Mouse (Mus musculus) heart, embryonic 14.5 days (tissue): Measurements from ENCODE around the gene Atp2b2. TPM values are rescaled to one million over a fixed set of nuclear protein-coding genes. Genes with fewer than 3 reads are reported as not detected.
A peak's percentile ranks its signal among the peaks of the same experiment; 100 is the strongest.

Source experiments
- ATAC-seq: fragments of 200-750 bp; cut with Nextera tagmentation; 2 replicates; pipeline ENCODE4 v1.8.0; 2017; ENCODE audit warnings: low read depth, moderate TSS enrichment; ENCODE audit not compliant: insufficient number of reproducible peaks, insufficient read depth, low FRiP score
- H3K27ac ChIP-seq, 2 experiments: fragments of 200-500 bp in 1 of 2; fragments of 300-500 bp in 1 of 2; sonication (generic) in 1 of 2; replicated peaks in 1 of 2; 2 replicates each; pipeline ENCODE4 v1.5.1; 2012 to 2014; ENCODE audit warnings: low read depth in 2 of 2, low read length in 2 of 2, control low read depth in 1 of 2, mild to moderate bottlenecking in 1 of 2, mixed read lengths in 1 of 2; ENCODE audit not compliant: control insufficient read depth in 1 of 2, insufficient read depth in 1 of 2
- H3K27me3 ChIP-seq: fragments of 300-500 bp; sonication (generic); 2 replicates; pipeline ENCODE4 v1.6.1; 2014; ENCODE audit warnings: mild to moderate bottlenecking, low read length, control low read depth; ENCODE audit not compliant: control insufficient read depth, insufficient read depth
- H3K36me3 ChIP-seq: fragments of 300-500 bp; sonication (generic); 2 replicates; pipeline ENCODE4 v1.6.1; 2014; ENCODE audit warnings: mild to moderate bottlenecking, control low read depth, low read length, mixed read lengths; ENCODE audit not compliant: control insufficient read depth, insufficient read depth
- H3K4me1 ChIP-seq, 2 experiments: fragments of 200-500 bp in 1 of 2; fragments of 300-500 bp in 1 of 2; sonication (generic) in 1 of 2; 2 replicates each; pipeline ENCODE4 v1.6.1; 2012 to 2014; ENCODE audit warnings: low read length in 2 of 2, control low read depth in 1 of 2, mixed read lengths in 1 of 2; ENCODE audit not compliant: control insufficient read depth in 2 of 2, insufficient read depth in 2 of 2
- H3K4me2 ChIP-seq: fragments of 300-500 bp; sonication (generic); 2 replicates; pipeline ENCODE4 v1.6.1; 2014; ENCODE audit warnings: mild to moderate bottlenecking, low read length
- H3K4me3 ChIP-seq, 2 experiments: fragments of 200-500 bp in 1 of 2; fragments of 300-500 bp in 1 of 2; sonication (generic) in 1 of 2; 2 replicates each; pipeline ENCODE4 v1.5.1; 2012 to 2014; ENCODE audit warnings: low read length in 2 of 2, mild to moderate bottlenecking in 2 of 2, control low read depth in 1 of 2, low read depth in 1 of 2, moderate library complexity in 1 of 2; ENCODE audit not compliant: control insufficient read depth in 1 of 2, insufficient read depth in 1 of 2
- H3K9ac ChIP-seq: fragments of 300-500 bp; sonication (generic); 2 replicates; pipeline ENCODE4 v1.6.1; 2014; ENCODE audit warnings: mild to moderate bottlenecking, low read length
- H3K9me3 ChIP-seq: fragments of 300-500 bp; sonication (generic); 2 replicates; pipeline ENCODE4 v1.6.1; 2016; ENCODE audit warnings: low read length, control low read depth; ENCODE audit not compliant: control insufficient read depth
- WGBS: fragments of 180-500 bp; shearing (Covaris S2); extraction: QIAGEN DNeasy Blood & Tissue Kit; methylation state at CpG from one replicate; pipeline ENCODE4 v1.1.7; 2014; 5-methylcytosine and 5-hydroxymethylcytosine counted together
- polyA plus RNA-seq: library from polyadenylated mRNA; unstranded; fragments of >200 nt; fragmentation: Nextera tagmentation; extraction: Ambion mirVana; gene quantifications from 2 replicates; pipeline ENCODE4 v1.2.1, GENCODE M21; 2014

The Atp2b2 gene
- polyA plus RNA-seq, 1 experiment from 2014 or later, result 0.18 TPM

DNA sequence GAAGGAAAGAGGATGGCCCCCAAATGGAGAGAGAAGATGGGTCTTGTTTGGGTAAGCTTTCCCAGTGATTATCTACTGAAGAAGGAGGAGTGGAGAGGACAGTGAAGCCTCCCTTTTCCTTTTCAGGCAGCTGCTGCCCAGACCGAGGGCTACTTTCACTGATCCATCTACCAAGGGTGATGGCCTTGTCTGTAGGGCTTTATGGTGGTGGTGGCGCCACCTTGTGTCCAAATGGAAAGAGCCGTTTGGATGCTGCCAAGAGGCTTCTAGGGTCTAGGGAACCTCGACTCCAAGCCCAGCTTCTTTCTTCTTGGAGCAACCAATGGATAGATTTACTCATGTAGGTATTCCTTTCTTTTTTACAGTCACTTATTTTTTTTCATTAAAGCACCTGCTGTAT, 29.2 kb upstream of the Atp2b2 start:
- ATAC-seq, result no peak
- Histone ChIP-seq H3K4me3 (no peak overlapping the region), H3K36me3 (no peaks in the 10 kb centered on the region), H3K9ac (no peak overlapping the region), H3K9me3 (no peaks in the 10 kb centered on the region), H3K27me3 (peaks cover 9% of the 10 kb centered on the region), H3K27ac (no peak overlapping the region), H3K4me2 (no peak overlapping the region), H3K4me1 (no peaks in the 10 kb centered on the region)
- 11% methylated on average over 4 of the region's 4 CpGs for WGBS

DNA sequence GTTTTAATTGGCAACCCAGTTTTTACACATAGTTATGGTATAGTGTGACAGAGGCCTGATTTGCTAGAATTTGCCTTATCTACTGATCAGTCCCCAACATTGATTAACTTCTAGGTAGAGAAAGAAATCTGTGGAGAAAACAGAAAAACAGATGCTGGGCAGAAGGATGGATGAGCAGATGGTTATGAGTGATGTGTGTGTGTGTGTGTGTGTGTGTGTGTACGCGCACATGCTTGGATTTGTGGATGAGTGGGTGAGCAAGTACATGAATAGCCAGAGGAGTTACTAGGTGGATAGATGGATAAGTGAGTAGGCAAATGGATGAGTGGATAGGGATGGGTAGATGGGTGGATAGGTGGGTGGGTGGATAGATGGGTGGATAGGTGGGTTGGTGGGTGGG, 20.7 kb upstream of the Atp2b2 start:
- Histone ChIP-seq H3K4me2 (no peak overlapping the region), H3K9me3 (no peaks in the 10 kb centered on the region), H3K4me1 (no peaks in the 10 kb centered on the region), H3K9ac (no peak overlapping the region), H3K4me3 (no peak overlapping the region), H3K36me3 (no peaks in the 10 kb centered on the region), H3K27me3 (no peaks in the 10 kb centered on the region), H3K27ac (no peak overlapping the region)
- no peak for ATAC-seq
- WGBS, result 94% methylated on average over 2 of the region's 2 CpGs

DNA sequence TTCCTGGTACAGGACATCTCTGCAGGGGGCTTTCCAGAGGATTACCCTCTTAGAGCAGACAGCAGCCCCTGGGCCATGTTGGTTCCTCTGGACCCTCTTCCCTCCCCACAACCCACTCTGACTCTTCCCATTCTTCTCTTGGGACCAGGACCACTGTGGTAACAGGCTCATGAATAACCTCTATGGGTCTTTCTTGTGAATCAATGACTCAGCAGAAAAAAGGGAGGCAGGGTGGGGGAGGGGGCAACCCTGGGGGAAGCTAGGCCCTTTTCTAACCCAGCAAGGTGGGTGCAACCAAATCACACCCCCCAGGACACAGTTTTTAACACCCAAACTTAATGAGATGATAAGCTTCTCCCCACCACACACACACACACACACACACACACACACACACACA, 20.3 kb upstream of the Atp2b2 start:
- Histone ChIP-seq H3K9me3 (no peaks in the 10 kb centered on the region), H3K27ac (no peak overlapping the region), H3K4me2 (no peak overlapping the region), H3K4me1 (no peaks in the 10 kb centered on the region), H3K4me3 (no peak overlapping the region), H3K36me3 (no peaks in the 10 kb centered on the region), H3K9ac (no peak overlapping the region), H3K27me3 (no peaks in the 10 kb centered on the region)
- no peak for ATAC-seq

DNA sequence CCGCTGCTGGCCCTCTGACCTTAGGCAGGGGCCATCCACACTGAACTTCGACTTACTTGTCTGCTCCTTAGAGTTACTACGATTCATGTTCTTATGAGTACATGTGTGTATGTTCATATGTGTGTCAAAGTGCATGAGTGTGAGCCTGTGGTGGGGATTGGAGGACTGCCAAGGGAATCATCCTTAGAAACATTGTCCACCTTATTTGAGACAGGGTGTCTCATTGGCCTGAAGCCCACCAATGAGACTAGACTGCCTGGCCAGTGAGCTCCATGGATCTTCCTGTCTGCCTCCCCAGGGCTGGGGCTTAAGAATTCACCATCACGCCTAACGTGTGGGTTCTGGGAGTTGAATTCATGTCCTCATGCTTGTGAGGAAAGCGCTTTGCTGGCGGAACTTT, 16.8 kb upstream of the Atp2b2 start:
- Histone ChIP-seq H3K36me3 (no peaks in the 10 kb centered on the region), H3K4me2 (no peak overlapping the region), H3K4me1 (no peaks in the 10 kb centered on the region), H3K27ac (no peak overlapping the region), H3K9me3 (no peaks in the 10 kb centered on the region), H3K27me3 (no peaks in the 10 kb centered on the region), H3K4me3 (no peak overlapping the region), H3K9ac (no peak overlapping the region)
- no peak for ATAC-seq
- WGBS, result 80% methylated on average over 7 of the region's 7 CpGs

DNA sequence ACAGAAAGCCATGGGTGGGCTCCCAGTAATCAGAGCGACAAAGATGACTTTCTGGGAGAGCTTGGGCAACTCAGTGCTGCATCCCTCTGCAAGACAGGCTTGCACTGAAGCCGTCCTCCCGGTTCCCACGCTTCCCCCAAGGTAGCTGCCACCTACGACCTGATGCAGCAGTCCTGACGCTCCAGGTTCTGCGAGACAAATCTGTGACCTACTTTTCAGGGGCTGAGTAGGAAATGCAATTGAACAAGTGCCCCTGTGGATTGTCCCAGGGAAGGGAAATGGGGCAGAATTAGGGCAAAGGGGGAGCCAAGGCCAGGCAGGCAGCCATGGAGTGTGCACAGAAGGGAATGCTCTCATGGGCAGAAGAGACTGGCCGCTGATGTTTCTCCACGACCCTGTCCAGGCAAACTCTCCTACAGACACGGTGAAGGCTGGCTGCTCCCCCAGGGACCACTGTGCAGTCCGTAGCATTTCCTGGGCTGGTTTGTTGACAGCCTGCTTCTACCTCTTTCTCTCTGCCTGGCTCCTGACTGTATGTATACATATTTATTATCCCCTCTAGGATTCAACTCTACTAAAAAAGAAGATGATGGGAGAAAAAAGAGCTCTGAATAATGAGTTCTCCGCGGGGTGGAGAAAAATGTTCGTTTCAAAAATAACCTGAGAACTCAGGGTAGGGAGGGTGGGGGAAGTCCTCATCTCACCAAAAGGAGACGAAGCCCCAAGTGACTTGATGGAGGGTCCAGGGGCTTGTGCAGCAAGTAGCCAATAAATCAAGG, 15.8 kb upstream of the Atp2b2 start:
- Histone ChIP-seq H3K9ac (no peak overlapping the region), H3K27me3 (no peaks in the 10 kb centered on the region), H3K4me1 (no peaks in the 10 kb centered on the region), H3K9me3 (no peaks in the 10 kb centered on the region), H3K4me3 (no peak overlapping the region), H3K4me2 (no peak overlapping the region), H3K27ac (no peak overlapping the region), H3K36me3 (no peaks in the 10 kb centered on the region)
- WGBS, result 63% methylated on average over 15 of the region's 15 CpGs
- ATAC-seq, result no peak

DNA sequence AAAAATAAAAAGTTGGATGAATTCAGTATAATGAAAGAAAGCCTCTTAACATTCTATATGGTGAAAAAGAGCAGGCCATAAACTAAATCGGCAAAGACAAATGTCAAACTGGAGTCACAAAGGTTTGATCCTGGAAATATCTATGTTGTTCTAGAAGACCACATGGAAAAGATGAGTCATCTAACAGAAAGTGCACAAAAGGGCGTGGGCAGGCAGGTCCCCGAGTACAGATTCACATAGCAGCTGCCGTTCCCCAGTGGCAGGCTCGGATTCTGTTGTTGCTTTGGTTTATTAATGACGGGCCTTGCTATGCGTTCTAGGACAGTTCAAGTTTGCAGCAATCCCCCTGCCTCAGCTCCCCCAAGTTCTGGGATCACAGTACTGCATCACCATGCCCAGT, 12.9 kb upstream of the Atp2b2 start:
- H3K27ac ChIP-seq, result no peak overlapping the region
- H3K4me1 ChIP-seq, result no peaks in the 10 kb centered on the region
- WGBS, result 68% methylated on average over 7 of the region's 7 CpGs
- no peaks in the 10 kb centered on the region for H3K36me3 ChIP-seq
- H3K9ac ChIP-seq, result no peak overlapping the region
- no peaks in the 10 kb centered on the region for H3K27me3 ChIP-seq
- no peak overlapping the region for H3K4me3 ChIP-seq
- no peaks in the 10 kb centered on the region for H3K9me3 ChIP-seq
- H3K4me2 ChIP-seq, result no peak overlapping the region
- no peak for ATAC-seq

DNA sequence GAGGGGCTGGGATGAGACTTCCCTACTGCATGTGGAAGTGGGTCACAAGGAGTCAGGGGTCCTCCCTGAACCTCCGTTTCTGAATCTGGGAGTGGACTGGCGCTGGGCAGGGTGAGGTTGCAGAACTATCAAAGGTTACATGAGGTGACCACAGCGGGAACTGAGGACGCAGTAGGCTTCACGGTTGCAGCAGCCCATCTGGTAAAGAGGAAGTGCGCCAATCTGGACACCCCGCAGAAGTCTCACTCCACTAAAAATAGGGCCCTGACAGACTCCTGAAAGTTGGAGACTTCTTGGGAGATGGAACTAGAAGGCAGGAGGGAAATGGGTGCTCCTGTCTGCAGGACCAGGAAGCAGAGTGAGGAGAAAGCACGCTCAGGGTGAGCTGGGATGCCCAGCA, 2.5 kb upstream of the Atp2b2 start:
- ATAC-seq, result no peak
- H3K36me3 ChIP-seq, result no peaks in the 10 kb centered on the region
- no peak overlapping the region for H3K4me3 ChIP-seq
- H3K27me3 ChIP-seq, result peaks cover 54% of the 10 kb centered on the region
- H3K9me3 ChIP-seq, result no peaks in the 10 kb centered on the region
- H3K9ac ChIP-seq, result no peak overlapping the region
- H3K27ac ChIP-seq, result no peak overlapping the region
- 69% methylated on average over 8 of the region's 8 CpGs for WGBS
- H3K4me1 ChIP-seq, result no peaks in the 10 kb centered on the region
- H3K4me2 ChIP-seq, result no peak overlapping the region

DNA sequence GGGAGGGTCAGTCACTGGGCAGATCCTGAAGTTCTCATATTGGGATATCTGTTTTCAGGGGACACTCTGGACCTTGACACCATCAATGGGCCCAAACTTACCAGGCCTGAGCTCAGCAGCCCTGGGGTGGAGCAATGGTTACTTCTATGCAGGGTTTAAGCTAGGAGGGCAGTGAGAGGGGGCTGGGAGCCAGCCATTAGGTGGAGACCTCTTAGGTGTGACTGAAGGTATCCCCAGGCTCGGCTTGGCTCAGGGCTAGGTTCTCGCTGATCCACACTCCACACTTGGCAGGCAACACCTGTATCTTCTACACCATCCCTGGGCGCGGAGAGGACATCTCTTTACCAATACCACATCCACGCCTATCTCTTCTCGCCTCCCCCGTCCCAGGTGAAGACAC, 423 bp upstream of the Atp2b2 start:
- Histone ChIP-seq H3K27me3 (peaks cover 70% of the 10 kb centered on the region), H3K36me3 (no peaks in the 10 kb centered on the region), H3K4me3 (no peak overlapping the region), H3K4me2 (no peak overlapping the region), H3K9ac (no peak overlapping the region), H3K27ac (no peak overlapping the region), H3K4me1 (no peaks in the 10 kb centered on the region), H3K9me3 (no peaks in the 10 kb centered on the region)
- peak; percentile 31; the same call in 1 of the 2 replicates for ATAC-seq
- 76% methylated on average over 7 of the region's 7 CpGs for WGBS
